ENCODE assay signal across 11 mouse cellular contexts in genomic region chr10:79884446-79884845, GRCm38 (mm10). TPM values are rescaled to one million over a fixed set of nuclear protein-coding genes. Genes with fewer than 3 reads are reported as not detected.
DNase-seq lines count a peak whose midpoint lies in the region; TF ChIP-seq lines count a peak whose summit lies in the region.
"Had no signal": no experiment of that assay in that cellular context is flagged by ENCODE, and none has a peak within 500 bp of the region (broad histone marks: within the 10 kb centered on the region; RNA-seq: fewer than 3 reads in every experiment).

No protein-coding gene starts in this region.

- TF ChIP-seq EP300 in heart, adult 2 months (IDR thresholded peaks at IDR 0.05; ENCODE audit: insufficient read depth, low read depth, low read length), result no peak

- no peak for TF ChIP-seq POLR2A in heart, adult 2 months (IDR thresholded peaks at IDR 0.05; ENCODE audit: insufficient read depth, low read depth, low read length)

- no peaks in the 10 kb centered on the region for H3K4me1 ChIP-seq in heart, adult 2 months (ENCODE audit: control insufficient read depth, insufficient read depth, low read length)

- H3K27ac ChIP-seq in heart, adult 2 months, result no peak overlapping the region; the same call in 1 of the 2 replicates
- H3K27ac ChIP-seq: heart, embryonic 13.5 days had no signal

- 39% methylated on average over 4 of the region's 4 CpGs for WGBS in heart, adult 2 months

- TF ChIP-seq CTCF in heart, adult 2 months (IDR thresholded peaks at IDR 0.05), result no peak

- H3K36me3 ChIP-seq in heart, adult 2 months (ENCODE audit: control insufficient read depth, insufficient read depth, low read length), result no peaks in the 10 kb centered on the region
- H3K36me3 ChIP-seq: heart, embryonic 13.5 days had no signal

- DNase-seq in heart, adult 2 months, result peak; percentile 79 to 86
- no peak for DNase-seq in heart, postnatal 25 days (ENCODE audit: low spot score)
- DNase-seq in Muller cell, postnatal 12 days (ENCODE audit: inconsistent ontology term), result peak; percentile 29
- DNase-seq in gastrocnemius, postnatal 25 days, result peak; percentile 61
- peak; percentile 69 for DNase-seq in lung, postnatal 10 days
- no peak for DNase-seq in spleen, adult 12 weeks (ENCODE audit: low spot score)
- DNase-seq in thymus, adult 18-20 months, result no peak
- DNase-seq in frontal cortex, postnatal 14 days (ENCODE audit: low spot score in 2 of 2), result no peak

- H3K9ac ChIP-seq in heart, adult 2 months (ENCODE audit: low read depth, low read length), result no peak overlapping the region

- H3K27me3 ChIP-seq in heart, adult 2 months (ENCODE audit: control insufficient read depth, insufficient read depth, low read length), result no peaks in the 10 kb centered on the region

- H3K79me2 ChIP-seq in heart, adult 2 months (replicated peaks; ENCODE audit: control insufficient read depth, insufficient read depth, low read length), result no peaks in the 10 kb centered on the region

- intact Hi-C loops in heart, adult 2 months (cut with DNase I), result loop anchor here (5.0 kb wide), 1 partner anchor 52 kb away; no protein-coding TSS in a partner anchor
- intact Hi-C loops in heart, postnatal 25 days (cut with DNase I), result loop anchor here (2.0 kb wide), 1 partner anchor 40 kb away; no protein-coding TSS in a partner anchor

- no peak overlapping the region for H3K4me3 ChIP-seq in heart, adult 2 months
- H3K4me3 ChIP-seq: heart, embryonic 13.5 days had no signal

RNA-seq across cellular contexts. Expression of gene Elane, which starts 1.6 kb away (rescaled TPM):
- total RNA-seq in heart, adult 2 months (2021), result not detected
- polyA plus RNA-seq in heart, adult 2 months (2012; rRNA removed), result 0.23 TPM in 1 of 2 replicates, not detected in the other
- total RNA-seq in heart, postnatal 25 days (2021), result not detected
- total RNA-seq in gastrocnemius, postnatal 25 days (2021), result not detected
- total RNA-seq: neutrophil, adult 5-6 weeks had no signal

RNA-seq across cellular contexts. Expression of gene Cfd, which starts 6.2 kb away (rescaled TPM):
- total RNA-seq in heart, adult 2 months (2021), result 10 to 100 TPM; 22.9 to 98.7 TPM
- 85.9 and 490 TPM in 2 replicates for polyA plus RNA-seq in heart, adult 2 months (2012; rRNA removed)
- total RNA-seq in heart, postnatal 25 days (2021), result 10 to 100 TPM; 11.1 to 61.8 TPM
- 100 to 1,000 TPM in 1 of 2 experiments, 10 to 100 TPM in 1; 12.5 to 381 TPM for total RNA-seq in gastrocnemius, postnatal 25 days (2021)
- total RNA-seq: neutrophil, adult 5-6 weeks had no signal
- polyA plus RNA-seq: heart, embryonic 13.5 days; limb, embryonic 11.5 days had no signal

RNA-seq across cellular contexts. Expression of gene Plppr3, which starts 10.0 kb away (rescaled TPM):
- total RNA-seq in heart, adult 2 months (2021), result under 1 TPM; 0.20 to 0.31 TPM
- 0.50 and 0.80 TPM in 2 replicates for polyA plus RNA-seq in heart, adult 2 months (2012; rRNA removed)
- not detected for total RNA-seq in heart, postnatal 25 days (2021)
- under 1 TPM; 0.13 to 0.27 TPM for total RNA-seq in gastrocnemius, postnatal 25 days (2021)

RNA-seq across cellular contexts. Expression of gene Prtn3, which starts 10.2 kb away (rescaled TPM):
- 1 to 10 TPM in 1 of 2 experiments, under 1 TPM in 1; 0.55 to 1.2 TPM for total RNA-seq in heart, adult 2 months (2021)
- 0.84 TPM in 1 of 2 replicates, not detected in the other for polyA plus RNA-seq in heart, adult 2 months (2012; rRNA removed)
- total RNA-seq in heart, postnatal 25 days (2021), result under 1 TPM in 1 of 2 experiments, not detected in 1; 0.44 TPM
- total RNA-seq in gastrocnemius, postnatal 25 days (2021), result under 1 TPM in 1 of 2 experiments, not detected in 1; 0.35 TPM
- total RNA-seq: neutrophil, adult 5-6 weeks had no signal

RNA-seq across cellular contexts. Expression of gene Med16, which starts 24.3 kb away (rescaled TPM):
- 10 to 100 TPM; 40.8 to 54.1 TPM for total RNA-seq in heart, adult 2 months (2021)
- 54.9 and 62.4 TPM in 2 replicates for polyA plus RNA-seq in heart, adult 2 months (2012; rRNA removed)
- total RNA-seq in heart, postnatal 25 days (2021), result 10 to 100 TPM; 49.2 to 50.7 TPM
- total RNA-seq in gastrocnemius, postnatal 25 days (2021), result 10 to 100 TPM; 29.2 to 34.4 TPM

Comparison
In these comparisons a context has a peak if more than half of its experiments do, and no peak if none do; other contexts are left out.
1. DNase-seq: peak in heart, adult 2 months (2 of 2), Muller cell, postnatal 12 days (single experiment), gastrocnemius, postnatal 25 days (single experiment) and lung, postnatal 10 days (single experiment); none in heart, postnatal 25 days (single experiment), spleen, adult 12 weeks (single experiment), thymus, adult 18-20 months (0 of 2) and frontal cortex, postnatal 14 days (0 of 2).